Mouse (Mus musculus) bone marrow, adult 2 months (tissue): ENCODE data around the gene Actr2.

ENCODE experiments used
- CTCF ChIP-seq: fragments of 200-500 bp; IDR thresholded peaks from 2 replicates; pipeline ENCODE4 v1.5.1; 2011; ENCODE audit warnings: low read length, control low read depth; ENCODE audit not compliant: control insufficient read depth, insufficient read depth
- POLR2A ChIP-seq: fragments of 200-500 bp; IDR thresholded peaks from 2 replicates; pipeline ENCODE4 v1.6.1; 2011; ENCODE audit warnings: low read depth, mild to moderate bottlenecking, control low read depth, low read length, borderline replicate concordance; ENCODE audit not compliant: control insufficient read depth

GRCm38 (mm10) chr11:20020720-20021119, 92.0 kb downstream of the Actr2 start:
- TF ChIP-seq CTCF (no peak), POLR2A (no peak)
